Mouse (Mus musculus) spleen, adult 18-20 months (tissue): ENCODE data around the gene Ndufs2.

Source experiments
- DNase-seq, 2 experiments: peaks; one replicate each; pipeline ENCODE4 v3.0.0; 2022; ENCODE audit warnings: mixed read lengths in 2 of 2

The Ndufs2 gene

GRCm38 (mm10) chr1:171193911-171194830, 57.0 kb downstream of the Ndufs2 start:
- no peak for DNase-seq

DNA sequence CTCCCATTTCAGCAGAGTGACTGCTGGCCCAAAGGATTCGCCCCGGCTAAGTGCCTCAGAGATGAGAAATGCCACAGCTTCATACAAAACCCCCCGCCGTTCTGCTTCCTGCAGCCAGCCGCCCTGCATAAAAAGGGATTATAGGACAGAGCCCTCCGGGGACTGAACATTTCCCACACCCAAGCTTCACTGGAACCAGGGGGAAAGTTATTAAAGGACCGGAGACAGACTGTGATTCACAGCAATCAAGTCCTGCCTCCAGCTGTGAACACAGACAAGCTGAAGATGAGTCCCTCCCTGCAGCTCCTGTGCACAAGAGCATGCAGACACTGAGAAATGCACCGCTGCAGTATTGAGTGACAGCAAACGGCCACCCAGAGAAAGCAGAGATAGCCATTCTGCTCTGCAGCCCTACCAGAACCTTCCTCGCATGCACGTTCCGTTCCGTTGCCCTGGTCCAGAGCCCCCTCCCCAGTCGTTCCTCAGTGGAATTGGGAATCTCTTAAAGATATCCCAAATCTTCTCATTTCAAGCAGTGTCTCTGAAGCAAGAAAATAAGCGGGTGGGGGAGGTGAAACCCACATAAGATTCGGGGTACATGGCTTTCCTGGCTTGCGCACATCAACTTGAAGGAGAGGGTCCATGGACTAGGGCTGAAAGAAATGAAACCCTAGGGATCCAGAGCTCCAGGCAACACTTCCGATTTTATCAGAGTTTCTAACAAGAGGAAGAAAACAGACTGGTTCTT, 57.9 kb downstream of the Ndufs2 start:
- DNase-seq = no peak

- DNase-seq = no peak
Observed at GRCm38 (mm10) chr1:171192283-171192682, 58.9 kb downstream of the Ndufs2 start.

DNA sequence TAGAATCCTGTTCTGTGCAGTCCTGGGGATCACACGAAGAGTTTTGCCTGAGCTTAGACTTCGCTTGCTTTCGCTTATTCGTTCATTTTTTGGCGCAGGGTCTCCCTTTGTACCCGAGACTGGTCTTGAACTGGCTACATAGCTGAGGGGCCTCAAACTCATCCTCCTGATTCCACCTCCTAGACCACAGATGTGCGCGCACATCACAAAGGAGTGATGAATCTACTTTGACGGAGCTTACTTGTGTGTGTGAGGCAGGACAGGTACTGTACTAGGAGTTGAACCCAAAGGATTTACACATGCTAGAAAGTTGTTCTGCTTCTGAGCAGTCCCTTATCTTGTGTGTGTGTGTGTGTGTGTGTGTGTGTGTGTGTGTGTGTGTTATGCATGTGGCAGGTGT, 60.4 kb downstream of the Ndufs2 start:
- no peak for DNase-seq

DNA sequence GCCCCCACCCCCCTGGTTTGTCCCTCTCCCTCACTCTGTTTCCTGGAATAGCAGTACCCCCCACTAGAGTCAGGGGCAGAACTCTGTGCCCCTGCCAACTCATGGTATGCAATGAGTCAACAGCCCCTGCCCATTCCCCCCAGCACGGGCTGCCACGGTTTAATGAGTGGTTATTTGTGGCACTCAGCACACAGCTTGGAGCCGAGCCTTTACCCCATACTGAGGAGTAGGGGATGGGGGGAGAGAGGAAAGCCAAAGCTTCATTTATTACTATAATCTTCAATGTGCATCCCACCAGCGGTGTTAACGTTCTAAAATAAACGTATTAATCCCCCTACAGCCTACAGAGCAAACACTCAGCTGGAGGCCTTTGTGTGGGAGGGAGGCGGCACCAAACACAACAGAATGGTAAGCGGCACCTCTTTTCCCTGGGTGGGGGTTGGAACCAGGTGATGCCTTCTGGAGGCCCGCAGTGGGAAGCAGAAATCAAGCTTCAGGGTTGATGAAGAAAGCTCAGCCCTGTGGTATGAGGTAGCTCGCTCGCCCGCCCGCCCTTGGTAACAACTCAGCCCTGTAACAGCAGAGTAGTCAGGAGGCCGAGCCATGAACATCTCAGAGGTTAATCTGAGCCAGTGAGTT, 61.6 kb downstream of the Ndufs2 start:
- no peak for DNase-seq

- DNase-seq = no peak
Observed at GRCm38 (mm10) chr1:171189046-171189445, 62.1 kb downstream of the Ndufs2 start.

GRCm38 (mm10) chr1:171187851-171188700, 63.1 kb downstream of the Ndufs2 start:
- no peak for DNase-seq

DNA sequence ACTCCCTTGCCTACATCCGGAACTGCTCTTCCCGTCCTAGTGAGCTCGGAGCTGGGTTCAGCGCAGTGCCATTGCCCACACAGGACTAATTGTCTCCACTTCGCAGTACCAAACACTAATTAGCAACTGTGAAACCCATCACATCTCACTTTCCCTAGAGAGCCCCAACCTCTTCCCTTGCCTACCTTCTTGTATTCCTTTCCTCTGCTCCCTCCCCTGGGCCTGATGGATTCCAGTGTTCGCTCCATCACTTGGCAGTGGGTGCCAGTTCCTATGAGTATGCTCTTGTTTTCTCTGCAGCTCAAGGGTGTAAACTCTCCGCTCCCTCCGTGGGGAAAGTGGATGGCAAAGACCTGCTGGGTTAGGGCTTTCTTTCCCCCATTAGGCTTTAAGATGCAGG, 65.5 kb downstream of the Ndufs2 start:
- DNase-seq = no peak
